Mouse (Mus musculus) urinary bladder, postnatal 10 days (tissue): Measurements from ENCODE around the gene Cnn2.
"Not testable (repeated sequence)": the region's sequence is repeated elsewhere in the genome, so short reads cannot be mapped to it uniquely, and the experiment has no call there.

Experiments
- DNase-seq: peaks from one replicate; pipeline ENCODE4 v3.0.0; 2022; ENCODE audit warnings: low spot score

Cnn2 gene

DNA sequence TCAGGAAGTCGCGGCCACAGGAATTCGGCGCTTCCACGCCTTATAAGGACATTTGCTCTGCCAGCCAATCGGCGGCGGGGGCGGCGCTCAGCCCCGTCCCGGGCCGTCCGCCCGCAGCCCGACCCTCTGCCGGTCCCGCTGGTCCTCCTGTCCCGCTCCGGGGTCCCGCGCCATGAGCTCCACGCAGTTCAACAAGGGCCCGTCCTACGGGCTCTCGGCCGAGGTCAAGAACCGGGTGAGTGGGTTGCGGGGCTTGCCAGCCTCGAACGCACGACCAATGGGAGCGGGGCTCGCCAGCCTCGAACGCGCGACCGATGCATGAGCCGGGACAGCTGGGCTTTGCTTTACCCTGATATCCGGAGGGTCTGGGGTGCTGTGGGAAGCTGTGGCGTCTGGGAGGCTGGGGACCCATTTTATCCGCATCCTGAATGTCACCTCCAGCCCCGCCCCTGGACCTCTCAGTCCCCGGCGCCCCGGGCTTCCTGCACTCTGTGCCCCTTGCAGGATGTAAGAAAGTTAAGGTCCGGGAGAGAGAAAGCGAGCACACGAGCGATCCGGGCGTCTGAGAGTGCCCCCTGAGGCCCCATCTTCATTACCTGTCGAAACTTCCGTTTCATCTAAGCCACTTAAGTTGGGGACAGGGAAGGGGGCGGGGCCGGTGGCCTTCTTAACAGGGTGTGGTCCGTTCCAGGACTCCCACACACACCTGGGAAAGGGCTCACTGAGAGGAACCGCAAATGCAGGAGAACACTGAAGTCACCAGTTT, at the start of gene Cnn2:
Gene Cnn2, plus strand, starts transcription at position 79 of the 766 bp plus-strand sequence.
- DNase-seq: no peak

DNA sequence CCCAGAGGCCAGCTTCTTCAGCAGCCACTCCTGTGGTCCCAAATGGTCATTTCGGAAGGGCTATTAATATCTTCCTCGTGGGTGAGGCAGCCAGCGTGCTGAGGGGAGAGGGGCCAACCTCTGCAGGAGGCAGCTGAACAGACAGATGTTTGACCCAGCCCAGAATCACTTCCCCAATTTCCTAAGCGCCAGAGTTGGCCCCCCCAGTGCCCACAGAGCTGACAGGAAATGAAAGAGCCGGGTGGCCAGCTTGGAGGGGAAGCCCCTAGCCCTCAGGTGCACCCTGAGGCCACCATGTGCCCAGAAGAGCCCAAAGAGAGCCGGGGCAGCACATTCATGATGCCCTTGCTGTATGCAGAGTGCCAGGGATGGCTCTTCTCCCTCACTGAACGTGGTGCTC, 47.6 kb upstream of the Cnn2 start:
- no peak for DNase-seq

DNA sequence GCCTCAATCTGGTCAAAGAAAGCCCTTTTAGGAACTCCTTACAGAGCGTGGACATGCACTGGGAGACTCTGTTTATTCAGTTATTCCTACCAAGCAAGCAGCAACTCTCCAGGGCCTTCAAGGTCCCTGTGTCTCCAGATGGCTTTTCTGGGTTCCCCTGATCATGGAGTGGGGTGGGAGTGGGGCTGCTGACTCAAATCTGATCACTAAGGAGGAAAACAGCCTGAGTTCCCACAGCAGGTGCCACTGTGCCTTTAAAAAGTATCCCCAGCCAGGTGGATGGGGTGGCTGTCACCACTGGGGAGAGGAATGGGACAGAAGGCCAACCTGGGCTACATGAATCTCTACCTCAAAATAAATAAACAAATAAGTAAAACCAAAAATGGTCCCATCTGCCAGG, 45.4 kb upstream of the Cnn2 start:
- no peak for DNase-seq

- no peak for DNase-seq
Observed at GRCm38 (mm10) chr10:79943471-79943901, 44.9 kb upstream of the Cnn2 start.

DNA sequence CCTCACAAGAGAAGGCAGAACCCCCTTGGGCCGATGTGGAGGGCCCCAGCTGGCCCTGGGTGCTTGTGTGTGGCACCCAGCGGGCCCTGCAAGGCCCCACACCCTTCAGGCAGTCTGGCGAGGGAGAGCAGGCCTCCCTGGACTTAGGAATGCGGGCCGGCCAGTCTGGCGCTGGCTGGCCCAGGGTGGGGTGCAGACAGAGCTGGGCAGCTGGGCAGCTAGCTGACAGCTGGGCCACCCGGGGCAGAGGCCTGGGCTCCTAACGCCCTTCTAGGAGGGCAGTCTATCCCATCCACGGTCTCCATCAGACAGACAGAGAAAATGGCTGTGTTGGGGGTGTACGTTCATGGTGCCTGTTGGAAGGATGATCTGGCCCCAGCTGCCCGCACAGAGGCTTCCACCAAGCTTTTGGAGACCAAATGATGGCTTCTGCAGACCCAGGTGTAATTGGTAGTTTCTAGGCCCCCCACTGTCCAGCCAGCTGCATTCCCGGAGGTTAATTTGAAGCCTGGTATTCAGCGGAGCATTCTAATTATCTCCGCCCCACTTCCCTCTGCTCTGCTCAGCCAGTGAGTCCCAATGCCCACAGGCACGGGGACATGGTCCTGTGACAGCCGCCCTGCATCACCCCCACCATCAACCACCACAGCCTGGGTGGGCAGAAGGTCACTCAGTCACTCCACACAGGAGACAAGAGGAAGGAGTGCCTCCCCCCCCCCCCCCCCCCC, 42.7 kb upstream of the Cnn2 start:
- DNase-seq: no peak

- no peak for DNase-seq
Observed at GRCm38 (mm10) chr10:79946752-79947322, 41.5 kb upstream of the Cnn2 start.

- no peak for DNase-seq
Observed at GRCm38 (mm10) chr10:79947502-79947901, 40.9 kb upstream of the Cnn2 start.

GRCm38 (mm10) chr10:79949873-79950272, 38.5 kb upstream of the Cnn2 start:
- DNase-seq: no peak

DNA sequence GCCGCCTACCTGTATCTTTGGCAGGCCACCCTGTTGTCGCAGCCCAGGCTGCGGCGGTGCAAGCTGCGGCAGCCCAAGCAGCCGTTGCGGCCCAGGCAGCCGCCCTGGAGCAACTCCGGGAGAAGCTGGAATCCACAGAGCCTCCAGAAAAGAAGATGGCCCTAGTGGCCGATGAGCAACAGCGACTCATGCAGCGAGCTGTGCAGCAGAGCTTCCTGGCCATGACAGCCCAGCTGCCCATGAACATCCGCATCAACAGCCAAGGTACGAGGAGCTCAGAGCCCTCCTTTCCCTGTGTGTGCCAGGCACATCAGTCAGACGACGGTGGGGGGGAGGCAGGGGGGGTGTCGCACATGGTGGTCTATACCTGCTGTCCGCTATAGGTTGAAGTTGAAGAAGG, 37.7 kb upstream of the Cnn2 start:
- no peak for DNase-seq

- DNase-seq: no peak
Observed at GRCm38 (mm10) chr10:79953946-79954345, 34.4 kb upstream of the Cnn2 start.

DNA sequence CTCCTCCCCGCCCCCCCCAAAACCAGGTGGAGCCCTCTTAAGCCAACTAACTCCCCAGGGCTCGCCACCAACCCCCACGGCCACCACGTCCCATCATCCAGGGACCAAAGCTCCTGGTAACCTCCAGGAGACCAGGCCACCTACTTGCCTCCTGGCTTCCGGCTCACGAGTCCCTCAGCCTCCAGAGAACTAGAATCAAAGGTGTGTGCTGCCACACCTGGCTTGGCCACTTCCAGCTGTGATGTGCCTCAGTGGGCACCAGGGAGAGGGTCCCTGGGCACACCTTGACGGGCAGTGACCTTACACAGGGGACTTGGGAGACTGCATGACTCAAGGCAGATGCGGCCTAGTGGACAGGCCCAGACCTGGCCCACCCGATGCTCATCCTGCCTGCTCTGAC, 32.7 kb upstream of the Cnn2 start:
- DNase-seq: no peak

- no peak for DNase-seq
Observed at GRCm38 (mm10) chr10:79956643-79957154, 31.7 kb upstream of the Cnn2 start.

DNA sequence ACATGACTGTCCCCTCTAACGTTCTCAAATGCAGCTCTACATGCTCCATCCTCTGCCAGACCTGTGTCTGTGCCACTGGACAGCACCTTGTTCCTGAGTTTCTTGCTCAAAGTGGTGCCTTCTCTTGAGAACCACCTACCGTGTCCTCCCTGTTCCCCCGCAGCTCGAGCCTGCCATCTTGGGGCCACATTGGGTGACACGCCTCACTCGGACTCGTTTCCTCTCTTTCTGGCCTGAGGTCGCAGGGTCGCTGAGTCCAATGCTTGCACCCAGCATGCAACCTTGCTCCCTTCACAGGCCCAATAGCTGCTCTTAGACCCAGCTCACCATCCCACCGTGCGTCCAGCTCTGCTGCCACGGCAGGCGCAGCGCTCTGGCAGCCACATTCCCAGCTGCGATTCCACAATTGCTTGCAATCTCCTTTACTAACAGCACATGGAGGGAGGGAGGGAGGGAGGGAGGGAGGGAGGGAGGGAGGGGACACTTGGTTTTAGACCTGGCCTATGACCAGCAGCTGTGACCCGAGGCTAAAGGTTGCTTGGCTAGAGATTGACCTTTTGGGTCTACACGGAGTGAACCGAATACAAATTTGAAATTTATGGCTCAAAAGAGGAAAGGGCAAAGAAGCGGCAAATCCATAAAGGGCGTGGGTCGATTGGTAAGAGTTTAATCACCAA, 30.1 kb upstream of the Cnn2 start:
- no peak for DNase-seq

DNA sequence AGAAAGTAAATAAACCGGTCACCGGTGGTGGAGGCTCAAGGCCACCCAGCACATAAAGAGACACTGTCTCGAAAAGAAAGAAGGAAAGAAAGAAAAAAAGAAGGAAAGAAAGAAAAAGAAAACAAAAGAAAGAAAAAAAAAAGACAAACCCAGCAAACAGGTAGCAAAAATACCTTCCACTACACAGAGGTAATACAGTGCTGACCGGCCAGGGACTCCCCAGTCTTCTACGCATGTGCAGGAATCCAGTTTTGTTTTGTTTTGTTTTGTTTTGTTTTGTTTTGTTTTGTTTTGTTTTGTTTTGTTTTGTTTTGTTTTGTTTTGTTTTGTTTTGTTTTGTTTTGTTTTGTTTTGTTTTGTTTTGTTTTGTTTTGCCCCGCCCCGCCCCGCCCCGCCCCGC, 29.0 kb upstream of the Cnn2 start:
- not testable (repeated sequence) for DNase-seq

- peak; percentile 99 for DNase-seq
Observed at GRCm38 (mm10) chr10:79959847-79960601, 28.4 kb upstream of the Cnn2 start, which contains the start of gene Wdr18. Gene Wdr18 (plus strand): TSS chr10:79960152.

DNA sequence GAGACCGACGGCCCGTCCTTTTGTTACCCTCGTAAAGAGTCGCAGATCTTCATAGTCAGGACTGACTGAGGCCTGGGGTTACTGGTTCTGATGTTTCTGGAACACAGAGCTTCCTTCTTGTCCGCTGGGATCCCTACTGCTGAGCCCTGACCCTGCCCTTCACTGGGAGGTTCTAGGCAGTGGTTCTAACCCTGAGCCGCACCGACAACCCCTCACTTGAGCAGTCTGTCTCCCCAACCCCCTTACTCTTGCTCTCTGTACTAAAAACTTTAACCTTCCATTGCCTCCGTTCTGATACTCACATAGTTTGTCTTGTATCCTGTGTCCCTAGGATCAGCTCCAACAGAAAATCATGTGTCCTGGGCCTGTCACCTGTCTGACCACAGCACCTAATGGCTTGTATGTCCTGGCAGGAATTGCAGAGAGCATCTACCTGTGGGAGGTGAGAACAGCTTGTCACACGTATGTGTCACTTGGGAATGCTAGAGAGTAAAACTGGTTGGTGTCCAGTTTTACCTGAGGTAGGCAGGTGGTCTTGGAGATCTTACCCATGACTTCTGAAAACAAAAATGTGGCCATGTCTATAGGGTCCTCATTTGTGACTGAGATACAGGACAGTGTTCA, 27.6 kb upstream of the Cnn2 start:
- no peak for DNase-seq

GRCm38 (mm10) chr10:79964727-79965126, 23.7 kb upstream of the Cnn2 start:
- no peak for DNase-seq

DNA sequence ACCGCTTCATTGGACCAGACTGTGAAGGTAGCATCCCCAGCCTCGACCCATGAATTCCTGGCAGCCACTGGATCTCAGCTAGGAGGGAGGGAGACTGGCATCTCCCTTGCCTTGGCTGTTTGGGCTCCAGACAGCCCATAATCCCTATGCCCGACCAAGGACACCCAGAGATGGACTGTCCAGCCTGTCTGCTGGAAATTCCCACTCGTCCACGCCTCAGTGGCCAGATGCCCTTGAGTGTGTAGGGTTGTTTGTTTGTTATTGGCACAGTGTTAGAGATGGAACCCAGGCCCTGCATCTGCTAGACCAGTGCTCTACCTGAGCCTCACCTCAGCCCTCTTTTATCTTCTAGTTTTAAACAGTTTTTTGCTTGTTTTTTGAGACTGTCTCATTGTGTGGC, 23.1 kb upstream of the Cnn2 start:
- DNase-seq: no peak

DNA sequence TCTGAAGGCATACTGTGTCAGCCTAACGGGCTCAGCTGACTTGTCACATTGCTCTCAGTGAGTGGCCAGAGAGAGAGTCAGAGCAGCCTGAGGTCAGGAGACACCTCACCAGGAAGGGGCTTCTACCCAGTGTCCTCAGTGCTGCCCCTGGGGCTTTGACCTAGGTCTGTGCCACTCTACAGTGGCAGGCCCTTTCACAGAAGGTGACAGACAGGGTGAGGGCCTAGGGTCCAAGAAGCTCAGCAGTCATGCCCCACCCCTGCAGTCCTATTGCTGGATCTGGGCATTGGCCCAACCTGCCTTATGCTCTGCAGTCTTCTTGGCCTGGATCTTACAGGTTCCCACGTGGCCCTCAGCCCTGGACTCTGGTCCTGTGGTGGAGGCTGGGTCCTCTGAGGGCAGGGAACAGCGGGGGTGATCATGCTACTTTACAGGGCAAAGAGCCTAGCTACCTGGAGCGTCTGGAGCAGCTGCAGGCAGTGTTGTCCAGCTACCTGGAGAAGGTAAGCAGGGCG, 21.4 kb upstream of the Cnn2 start:
- no peak for DNase-seq

DNA sequence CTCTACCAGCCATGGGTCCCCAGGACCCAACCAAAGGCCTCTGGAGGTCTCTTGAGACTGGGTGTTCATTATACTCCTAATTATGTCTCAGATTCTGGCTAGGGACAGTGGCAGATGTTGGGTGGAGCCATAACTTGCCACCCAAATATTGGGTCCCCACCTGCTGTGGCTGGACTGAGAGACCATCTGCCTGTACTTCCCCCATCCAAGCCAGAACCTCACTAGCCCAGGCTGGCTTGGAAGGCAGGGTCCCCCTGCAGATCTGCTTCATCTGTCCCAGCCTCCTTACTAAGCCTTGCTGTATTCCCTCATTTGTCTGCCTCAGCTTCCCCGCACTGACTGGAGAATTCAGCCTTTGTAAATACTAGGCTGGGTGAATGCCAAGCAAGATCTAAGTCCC, 20.2 kb upstream of the Cnn2 start:
- DNase-seq: no peak

- DNase-seq: no peak
Observed at GRCm38 (mm10) chr10:79969124-79969568, 19.2 kb upstream of the Cnn2 start.
